Mouse (Mus musculus) cerebellum, adult 2 months (tissue): ENCODE data around the gene Dbt.

Experiments used
- CTCF ChIP-seq: fragments of 200-500 bp; IDR thresholded peaks from 2 replicates; pipeline ENCODE4 v1.5.1; 2011; ENCODE audit warnings: low read depth, mild to moderate bottlenecking, control low read depth, low read length, moderate library complexity, borderline replicate concordance; ENCODE audit not compliant: insufficient read depth
- POLR2A ChIP-seq: fragments of 200-500 bp; IDR thresholded peaks from 2 replicates; pipeline ENCODE4 v1.6.1; 2011; ENCODE audit warnings: low read length, control low read depth, borderline replicate concordance; ENCODE audit not compliant: insufficient read depth

DNA sequence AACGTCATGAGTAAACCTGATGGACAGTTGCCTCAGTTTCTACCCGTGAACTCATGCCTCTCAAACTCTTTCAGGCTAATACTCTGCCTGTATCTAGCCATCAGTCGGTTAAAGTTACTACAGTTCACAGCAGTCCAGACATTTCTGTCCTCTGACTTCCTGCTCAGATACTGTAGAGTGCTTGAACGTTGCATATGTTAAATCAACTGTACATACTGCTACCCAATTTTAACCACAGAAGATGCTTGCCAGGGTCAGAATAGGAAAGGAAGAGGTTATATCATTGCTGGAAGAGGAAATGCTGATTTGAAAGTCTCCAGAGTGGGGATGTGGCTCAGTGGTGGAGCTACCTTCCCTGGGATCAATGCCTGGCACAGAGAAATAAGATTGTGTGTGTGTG lies 29.6 kb upstream of the Dbt start:
- TF ChIP-seq POLR2A (no peak), CTCF (no peak)
